Mouse (Mus musculus): ENCODE results near the gene Mtx3.
"Not testable (repeated sequence)": the region's sequence is repeated elsewhere in the genome, so short reads cannot be mapped to it uniquely, and the experiment has no call there.

Mtx3 gene

GRCm38 (mm10) chr13:92844586-92845221 is at the start of gene Mtx3:
Mtx3 (plus strand) TSS chr13:92844760.
- DNase-seq (ENCODE audit: low spot score) = peak; percentile 87

- no peak for DNase-seq (ENCODE audit: low spot score)
These were observed 45.7 kb upstream of the Mtx3 start for GRCm38 (mm10) chr13:92798830-92799229.

GRCm38 (mm10) chr13:92799306-92799925 is 45.1 kb upstream of the Mtx3 start:
- no peak for DNase-seq (ENCODE audit: low spot score)

GRCm38 (mm10) chr13:92806785-92807184 is 37.8 kb upstream of the Mtx3 start:
- DNase-seq (ENCODE audit: low spot score) = no peak

- DNase-seq (ENCODE audit: low spot score) = no peak
These were observed 36.7 kb upstream of the Mtx3 start for GRCm38 (mm10) chr13:92807849-92808248.

GRCm38 (mm10) chr13:92810592-92810991 is 34.0 kb upstream of the Mtx3 start:
- not testable (repeated sequence) for DNase-seq (ENCODE audit: low spot score)

GRCm38 (mm10) chr13:92816329-92816728 is 28.2 kb upstream of the Mtx3 start:
- no peak for DNase-seq (ENCODE audit: low spot score)

GRCm38 (mm10) chr13:92817357-92817756 is 27.2 kb upstream of the Mtx3 start:
- DNase-seq (ENCODE audit: low spot score) = no peak

GRCm38 (mm10) chr13:92828820-92829219 is 15.7 kb upstream of the Mtx3 start:
- no peak for DNase-seq (ENCODE audit: low spot score)

- DNase-seq (ENCODE audit: low spot score) = no peak
These were observed 11.4 kb upstream of the Mtx3 start for GRCm38 (mm10) chr13:92833162-92833561.

GRCm38 (mm10) chr13:92846438-92846837 is 1.9 kb downstream of the Mtx3 start:
- DNase-seq (ENCODE audit: low spot score) = no peak

- no peak for DNase-seq (ENCODE audit: low spot score)
These were observed 2.8 kb downstream of the Mtx3 start for GRCm38 (mm10) chr13:92847336-92847735.

GRCm38 (mm10) chr13:92848002-92848401 is 3.4 kb downstream of the Mtx3 start:
- DNase-seq (ENCODE audit: low spot score) = no peak

GRCm38 (mm10) chr13:92855901-92856300 is 11.3 kb downstream of the Mtx3 start:
- peak; percentile 7 for DNase-seq (ENCODE audit: low spot score)

GRCm38 (mm10) chr13:92858808-92859207 is 14.2 kb downstream of the Mtx3 start:
- no peak for DNase-seq (ENCODE audit: low spot score)

GRCm38 (mm10) chr13:92859959-92860358 is 15.4 kb downstream of the Mtx3 start:
- DNase-seq (ENCODE audit: low spot score) = no peak

- no peak for DNase-seq (ENCODE audit: low spot score)
These were observed 20.8 kb downstream of the Mtx3 start for GRCm38 (mm10) chr13:92865358-92865757.

GRCm38 (mm10) chr13:92866680-92867079 is 22.1 kb downstream of the Mtx3 start:
- peak; percentile 3 for DNase-seq (ENCODE audit: low spot score)

GRCm38 (mm10) chr13:92879514-92879913 is 35.0 kb downstream of the Mtx3 start:
- DNase-seq (ENCODE audit: low spot score) = no peak

- no peak for DNase-seq (ENCODE audit: low spot score)
These were observed 35.4 kb downstream of the Mtx3 start for GRCm38 (mm10) chr13:92879933-92880332.

- DNase-seq (ENCODE audit: low spot score) = no peak
These were observed 36.0 kb downstream of the Mtx3 start for GRCm38 (mm10) chr13:92880589-92880988.

GRCm38 (mm10) chr13:92882271-92882985 is 37.9 kb downstream of the Mtx3 start:
- DNase-seq (ENCODE audit: low spot score) = no peak

Measured in adipocyte (in vitro differentiated cells).